Mouse (Mus musculus) cerebellum, postnatal 25 days (tissue): Measurements from ENCODE around the gene Fbxo44.
"Not testable (repeated sequence)": the region's sequence is repeated elsewhere in the genome, so short reads cannot be mapped to it uniquely, and the experiment has no call there.

Experiments
- DNase-seq, 2 experiments: peaks; one replicate each; pipeline ENCODE4 v3.0.0; 2021; ENCODE audit warnings: mixed read lengths in 2 of 2

The Fbxo44 gene

GRCm38 (mm10) chr4:148160436-148161390 is at the start of gene Fbxo44, which contains the start of gene Fbxo2:
Gene Fbxo44 (minus strand): TSS chr4:148160482.
Gene Fbxo2 (plus strand): TSS chr4:148160621.
- DNase-seq, result peak; percentile 73 to 79

- no peak for DNase-seq
These were observed 44.6 kb upstream of the Fbxo44 start for GRCm38 (mm10) chr4:148204873-148205232.

GRCm38 (mm10) chr4:148204061-148204872 is 44.0 kb upstream of the Fbxo44 start:
- DNase-seq, result no peak

- DNase-seq, result no peak
These were observed 43.3 kb upstream of the Fbxo44 start for GRCm38 (mm10) chr4:148203557-148203956.

GRCm38 (mm10) chr4:148198721-148199120 is 38.4 kb upstream of the Fbxo44 start:
- no peak for DNase-seq

- DNase-seq, result no peak
These were observed 34.1 kb upstream of the Fbxo44 start for GRCm38 (mm10) chr4:148194400-148194799.

- DNase-seq, result peak in 1 of 2 experiments; percentile 54
These were observed 32.5 kb upstream of the Fbxo44 start for GRCm38 (mm10) chr4:148192707-148193245.

- DNase-seq, result not testable (repeated sequence)
These were observed 28.5 kb upstream of the Fbxo44 start for GRCm38 (mm10) chr4:148188767-148189166.

DNA sequence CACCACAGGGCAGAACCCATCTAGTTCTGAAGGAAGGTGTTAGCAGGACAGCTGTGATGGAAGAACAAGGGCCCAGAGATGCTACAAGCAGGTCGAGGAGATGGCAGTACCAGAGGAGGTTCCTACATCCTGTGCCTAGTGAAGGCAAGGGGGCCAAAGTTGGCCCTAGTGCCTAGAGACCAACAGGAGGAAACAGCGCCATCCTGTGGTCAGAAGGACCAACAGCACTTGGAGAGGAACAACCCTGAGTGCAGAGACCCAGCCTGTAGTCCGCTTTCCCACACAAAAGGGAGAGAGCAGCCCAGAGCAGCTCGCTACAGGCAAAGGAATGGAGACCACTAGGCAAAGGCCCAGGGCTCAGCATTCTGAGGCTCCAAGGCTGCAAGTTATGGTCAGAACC is 25.5 kb upstream of the Fbxo44 start:
- DNase-seq, result no peak

DNA sequence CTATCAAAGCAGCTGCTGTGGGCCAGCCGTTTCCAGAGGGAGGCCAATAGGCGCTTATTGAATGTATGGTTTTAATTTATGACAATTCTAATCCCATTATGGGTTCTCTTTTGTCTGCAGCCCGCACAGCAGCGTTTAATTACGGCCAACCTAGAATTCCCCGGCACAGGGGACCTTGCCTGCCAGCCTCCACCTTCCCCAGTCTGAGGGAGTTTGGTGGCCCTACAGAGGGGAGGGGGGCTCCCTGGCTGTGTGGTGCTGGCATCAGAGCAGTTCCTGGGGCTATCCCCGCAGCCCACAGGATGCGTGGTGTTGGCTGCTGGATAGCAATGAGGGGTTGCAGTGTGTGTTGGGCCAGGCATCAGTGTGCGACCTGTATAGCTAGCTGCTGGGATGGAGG is 24.3 kb upstream of the Fbxo44 start:
- DNase-seq, result no peak

DNA sequence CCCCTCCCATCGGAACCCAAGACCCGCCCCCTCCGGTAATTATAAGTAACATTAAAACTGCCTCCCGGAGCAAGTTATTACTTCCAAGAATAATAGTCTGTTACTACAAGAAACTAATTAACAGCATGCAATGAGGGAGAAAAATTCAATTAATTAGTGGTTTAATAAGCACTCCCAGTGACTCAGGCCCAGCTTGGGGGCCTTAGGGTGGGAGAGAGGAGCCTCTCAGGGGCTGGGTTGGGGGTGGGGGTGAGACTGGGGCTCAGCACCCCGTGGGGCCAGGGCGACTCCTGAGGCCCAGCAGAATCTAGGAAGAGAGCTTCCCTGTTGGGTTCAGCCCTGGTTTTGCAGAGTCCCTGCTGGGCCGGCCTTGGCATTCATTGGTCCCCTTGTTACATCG is 22.1 kb upstream of the Fbxo44 start:
- DNase-seq, result no peak

DNA sequence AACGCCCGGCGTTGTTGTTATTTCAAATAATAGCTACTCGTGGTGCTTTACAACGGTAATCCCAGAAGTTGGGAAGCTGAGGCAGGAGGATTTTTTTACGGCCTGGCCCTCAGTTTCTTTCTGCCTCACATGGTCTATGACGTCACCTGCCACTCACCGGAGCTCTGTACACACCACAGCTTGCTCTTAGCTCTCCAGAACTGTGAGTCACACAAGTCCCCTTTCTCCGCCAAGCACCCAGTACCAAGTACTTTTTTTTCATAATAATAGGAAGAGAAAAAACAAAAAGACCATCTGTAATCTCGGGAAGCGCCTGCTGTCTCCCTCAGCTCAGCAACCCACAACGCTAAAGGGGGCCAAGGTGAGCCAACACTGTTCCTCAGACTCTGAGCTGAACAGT is 21.2 kb upstream of the Fbxo44 start:
- DNase-seq, result no peak

DNA sequence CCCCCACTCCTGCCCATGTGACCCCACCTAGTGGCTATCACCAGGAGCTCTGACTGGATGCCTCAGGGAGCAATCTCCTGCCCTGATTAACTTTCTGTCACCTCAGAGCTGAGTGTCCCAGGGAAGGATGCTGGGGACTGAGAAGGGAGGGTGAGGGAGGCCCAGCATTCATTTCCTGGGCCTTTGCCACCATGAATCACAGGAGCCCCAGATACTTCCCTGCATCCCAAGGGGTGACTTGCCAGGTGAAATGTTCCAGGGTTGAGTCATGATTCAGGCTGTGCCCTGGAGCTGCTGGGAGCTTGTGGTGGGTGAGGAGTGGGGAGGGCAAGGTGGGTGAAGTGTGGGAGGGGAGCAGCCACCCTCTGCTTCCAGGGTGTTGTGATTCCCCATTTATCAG is 17.4 kb upstream of the Fbxo44 start:
- DNase-seq, result no peak

DNA sequence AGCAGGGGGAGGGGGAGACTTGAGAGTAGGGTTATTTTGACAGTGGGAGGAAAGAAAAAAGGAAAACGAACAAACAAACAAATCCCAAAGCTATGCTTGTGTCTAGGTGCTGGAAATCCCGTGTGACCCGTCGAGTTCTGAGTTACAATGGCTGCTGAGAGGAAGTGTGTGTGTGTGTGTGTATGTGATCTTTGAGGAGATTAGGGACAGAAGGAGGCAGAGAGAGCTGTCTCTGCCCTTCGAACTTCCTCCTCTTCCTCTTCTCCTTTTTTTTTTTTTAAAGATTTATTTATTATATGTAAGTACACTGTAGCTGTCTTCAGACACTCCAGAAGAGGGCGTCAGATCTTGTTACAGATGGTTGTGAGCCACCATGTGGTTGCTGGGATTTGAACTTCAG is 16.3 kb upstream of the Fbxo44 start:
- DNase-seq, result not testable (repeated sequence)

DNA sequence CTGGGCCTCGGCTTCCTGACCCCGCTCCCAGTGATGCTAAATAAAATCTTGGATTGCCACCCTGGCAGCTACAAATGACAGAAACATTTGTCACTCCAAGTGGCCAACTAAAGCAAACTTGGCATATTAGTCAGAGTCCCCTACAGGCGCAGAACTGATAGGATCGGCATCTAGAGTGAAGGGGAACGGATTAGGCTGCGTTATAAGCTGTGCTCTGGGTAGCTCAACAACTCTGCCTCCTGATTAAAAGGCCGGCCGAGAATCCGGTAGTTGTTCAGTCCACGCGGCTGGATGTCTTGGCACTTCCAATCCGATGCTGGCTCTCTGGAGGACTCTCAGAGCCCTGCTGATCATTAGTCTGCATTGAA is 14.2 kb upstream of the Fbxo44 start:
- DNase-seq, result peak in 1 of 2 experiments; percentile 33

GRCm38 (mm10) chr4:148173811-148174494 is 13.7 kb upstream of the Fbxo44 start:
- DNase-seq, result peak; percentile 69 to 74

DNA sequence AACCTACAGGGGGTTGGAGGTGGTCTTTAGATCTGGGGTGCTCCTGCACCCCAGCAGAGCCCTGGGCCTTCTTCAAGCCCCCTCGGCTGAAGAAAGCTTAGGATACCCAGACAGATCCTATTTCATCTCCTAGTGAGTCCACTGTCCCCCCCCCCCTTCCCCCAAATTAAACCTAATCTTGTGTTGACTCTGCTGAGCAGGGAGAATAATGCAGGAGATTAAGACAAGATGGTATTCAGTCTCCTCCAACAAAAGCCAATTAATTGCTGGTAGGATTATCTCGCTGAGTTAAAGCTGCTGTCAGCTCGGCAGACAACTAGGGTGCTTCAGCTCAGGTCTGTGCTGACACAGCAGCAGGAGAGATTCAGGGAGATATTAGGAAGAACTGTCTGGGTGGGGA is 11.0 kb upstream of the Fbxo44 start:
- DNase-seq, result no peak

- DNase-seq, result peak; percentile 73 to 78
These were observed 10.6 kb upstream of the Fbxo44 start for GRCm38 (mm10) chr4:148170842-148171241.

DNA sequence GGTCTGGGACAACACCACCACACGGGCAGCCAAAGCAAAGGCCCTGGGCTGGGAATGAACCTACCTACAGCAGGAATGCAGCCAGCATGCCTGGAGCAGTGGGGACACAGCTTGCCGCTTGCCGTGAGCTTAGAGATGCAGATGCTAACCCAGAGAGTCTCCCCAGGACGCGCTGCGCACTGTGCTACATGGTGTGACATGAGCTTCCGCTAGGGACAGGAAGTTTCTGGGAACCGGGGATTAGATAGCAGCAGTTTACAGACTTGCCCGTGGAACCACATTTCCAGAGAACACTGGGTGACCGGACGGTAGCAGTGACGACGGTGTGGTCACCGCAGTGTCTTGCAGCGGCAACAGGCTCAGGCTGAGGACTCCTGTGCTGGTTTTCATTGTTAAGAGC is 9.3 kb upstream of the Fbxo44 start:
- peak in 1 of 2 experiments; percentile 18 for DNase-seq

- DNase-seq, result peak; percentile 75 to 85
These were observed 8.0 kb upstream of the Fbxo44 start for GRCm38 (mm10) chr4:148168287-148168686.

DNA sequence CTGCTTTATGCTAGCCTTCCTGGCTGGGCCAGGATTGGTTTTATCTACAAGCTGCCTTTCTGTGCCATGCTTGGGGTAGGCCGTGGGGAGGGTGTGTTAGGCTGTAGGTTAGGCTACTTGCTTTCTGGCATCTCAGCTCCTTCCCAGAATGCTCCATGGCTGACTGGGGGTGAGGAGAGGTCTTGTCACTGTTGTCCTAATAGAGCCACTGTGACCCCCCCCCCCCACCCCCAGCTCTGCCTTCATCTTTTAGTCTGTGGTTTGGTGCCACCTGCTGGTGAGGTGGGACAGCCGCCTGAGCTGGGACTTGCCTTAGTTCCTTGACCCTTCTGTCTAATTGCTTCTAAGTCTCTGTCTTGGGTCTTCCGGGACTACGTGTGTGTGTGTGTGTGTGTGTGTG is 6.7 kb upstream of the Fbxo44 start:
- peak; percentile 75 to 88 for DNase-seq

GRCm38 (mm10) chr4:148166431-148166830 is 6.1 kb upstream of the Fbxo44 start:
- peak; percentile 41 to 69 for DNase-seq

DNA sequence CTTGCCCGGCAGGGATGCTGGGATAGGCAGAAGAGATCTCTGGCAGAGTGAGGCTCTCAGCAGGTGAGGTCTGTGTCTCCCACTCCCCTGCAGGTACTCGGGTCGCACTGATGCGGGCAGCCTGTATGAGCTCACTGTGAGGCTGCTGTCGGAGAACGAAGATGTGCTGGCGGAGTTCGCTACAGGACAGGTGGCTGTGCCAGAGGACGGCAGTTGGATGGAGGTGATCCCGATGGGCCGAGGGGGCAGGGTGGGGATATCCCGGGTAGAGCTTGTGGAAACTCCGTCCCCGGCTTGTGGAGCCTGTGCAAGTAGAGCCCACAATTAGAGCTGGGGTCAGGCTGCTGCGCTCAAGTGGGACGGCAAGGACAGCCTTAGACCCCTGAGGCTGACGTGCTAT is 5.3 kb upstream of the Fbxo44 start:
- DNase-seq, result peak in 1 of 2 experiments; percentile 31
